Mouse (Mus musculus) embryonic fibroblast, embryonic 13.5 days (primary cell): ENCODE measurements at regions not wholly inside any gene's neighbourhood (a gene's known extent, or its start where the extent isn't known, plus 50 kb on each side); places are given as distances from the start of the nearest gene placed in this dataset.

ENCODE experiments used
- CTCF ChIP-seq: IDR thresholded peaks from 2 replicates; pipeline ENCODE4 v1.5.1; 2011; ENCODE audit warnings: mild to moderate bottlenecking, control low read depth, low read length, moderate library complexity, borderline replicate concordance; ENCODE audit not compliant: insufficient read depth
- POLR2A ChIP-seq: IDR thresholded peaks from 2 replicates; pipeline ENCODE4 v1.6.1; 2011; ENCODE audit warnings: low read depth, mild to moderate bottlenecking, control low read depth, low read length, moderate library complexity

GRCm38 (mm10) chr1:185727749-185728148 lies 273.1 kb downstream of the Slc30a10 start:
- TF ChIP-seq CTCF (no peak), POLR2A (no peak)
